Mouse (Mus musculus) limb, embryonic 14.5 days (tissue): ENCODE measurements at regions not wholly inside any gene's neighbourhood (a gene's known extent, or its start where the extent isn't known, plus 50 kb on each side); places are given as distances from the start of the nearest gene placed in this dataset.

Experiments
- ATAC-seq: fragments of 200-750 bp; cut with Nextera tagmentation; 2 replicates; pipeline ENCODE4 v1.8.0; 2017; ENCODE audit warnings: low read depth, moderate number of reproducible peaks, moderate TSS enrichment; ENCODE audit not compliant: low FRiP score
- DNase-seq: peaks from one replicate; pipeline ENCODE4 v3.0.0-alpha.2; 2015; ENCODE audit warnings: low spot score
- H3K27ac ChIP-seq: fragments of 300-500 bp; sonication (generic); replicated peaks from 2 replicates; pipeline ENCODE4 v1.5.1; 2014; ENCODE audit warnings: low read depth, mild to moderate bottlenecking, low read length, moderate library complexity, mixed read lengths
- H3K27me3 ChIP-seq: fragments of 300-500 bp; sonication (generic); 2 replicates; pipeline ENCODE4 v1.6.1; 2014; ENCODE audit warnings: low read length, mixed read lengths; ENCODE audit not compliant: control insufficient read depth, insufficient read depth
- H3K36me3 ChIP-seq: fragments of 300-500 bp; sonication (generic); 2 replicates; pipeline ENCODE4 v1.6.1; 2014; ENCODE audit warnings: mild to moderate bottlenecking, low read length, moderate library complexity, mixed read lengths; ENCODE audit not compliant: control insufficient read depth, insufficient read depth
- H3K4me1 ChIP-seq: fragments of 300-500 bp; sonication (generic); 2 replicates; pipeline ENCODE4 v1.6.1; 2014; ENCODE audit warnings: antibody characterized with exemption, low read length, mixed read lengths; ENCODE audit not compliant: control insufficient read depth, insufficient read depth
- H3K4me2 ChIP-seq: fragments of 300-500 bp; sonication (generic); replicated peaks from 2 replicates; pipeline ENCODE4 v1.6.1; 2014; ENCODE audit warnings: low read depth, mild to moderate bottlenecking, low read length, moderate library complexity; ENCODE audit not compliant: severe bottlenecking
- H3K4me3 ChIP-seq: fragments of 300-500 bp; sonication (generic); replicated peaks from 2 replicates; pipeline ENCODE4 v1.5.1; 2014; ENCODE audit warnings: low read length
- H3K9ac ChIP-seq: fragments of 300-500 bp; sonication (generic); 2 replicates; pipeline ENCODE4 v1.6.1; 2014; ENCODE audit warnings: mild to moderate bottlenecking, low read depth, low read length, moderate library complexity; ENCODE audit not compliant: severe bottlenecking
- H3K9me3 ChIP-seq: fragments of 300-500 bp; sonication (generic); 2 replicates; pipeline ENCODE4 v1.6.1; 2016; ENCODE audit warnings: low read length; ENCODE audit not compliant: control insufficient read depth
- POLR2A ChIP-seq: fragments of 200-500 bp; IDR thresholded peaks from 2 replicates; pipeline ENCODE4 v1.8.0; 2012; ENCODE audit warnings: inconsistent platforms, mild to moderate bottlenecking, moderate library complexity, borderline replicate concordance; ENCODE audit not compliant: insufficient read depth, insufficient read length; ENCODE audit errors: extremely low read depth
- WGBS: fragments of 180-500 bp; shearing (Covaris S2); extraction: QIAGEN DNeasy Blood & Tissue Kit; methylation state at CpG from one replicate; pipeline ENCODE4 v1.1.7; 2014; 5-methylcytosine and 5-hydroxymethylcytosine counted together

GRCm38 (mm10) chr2:78972288-78973117 lies 104.6 kb downstream of the Ube2e3 start:
- Histone ChIP-seq H3K27ac (no peak overlapping the region), H3K27me3 (no peaks in the 10 kb centered on the region), H3K36me3 (no peaks in the 10 kb centered on the region), H3K9me3 (no peaks in the 10 kb centered on the region), H3K4me1 (no peaks in the 10 kb centered on the region), H3K4me2 (no peak overlapping the region), H3K9ac (no peak overlapping the region), H3K4me3 (no peak overlapping the region)
- no peak for TF ChIP-seq POLR2A
- DNase-seq (no peak), ATAC-seq (no peak)
- WGBS, result 84% methylated on average over 10 of the region's 10 CpGs

GRCm38 (mm10) chr2:78973811-78974210 lies 105.9 kb downstream of the Ube2e3 start:
- H3K9ac ChIP-seq, result no peak overlapping the region
- no peaks in the 10 kb centered on the region for H3K9me3 ChIP-seq
- WGBS, result 88% methylated on average over 3 of the region's 3 CpGs
- no peak overlapping the region for H3K4me2 ChIP-seq
- H3K36me3 ChIP-seq, result no peaks in the 10 kb centered on the region
- ATAC-seq, result no peak
- TF ChIP-seq POLR2A, result no peak
- no peak overlapping the region for H3K27ac ChIP-seq
- H3K27me3 ChIP-seq, result no peaks in the 10 kb centered on the region
- H3K4me1 ChIP-seq, result no peaks in the 10 kb centered on the region
- no peak overlapping the region for H3K4me3 ChIP-seq
- no peak for DNase-seq

GRCm38 (mm10) chr2:78974683-78975392 lies 106.9 kb downstream of the Ube2e3 start:
- H3K4me2 ChIP-seq, result no peak overlapping the region
- no peak overlapping the region for H3K27ac ChIP-seq

GRCm38 (mm10) chr2:78975393-78975774 lies 107.5 kb downstream of the Ube2e3 start:
- Histone ChIP-seq H3K9me3 (no peaks in the 10 kb centered on the region), H3K27me3 (no peaks in the 10 kb centered on the region), H3K4me3 (no peak overlapping the region), H3K27ac (no peak overlapping the region), H3K36me3 (no peaks in the 10 kb centered on the region), H3K4me1 (no peaks in the 10 kb centered on the region), H3K4me2 (no peak overlapping the region), H3K9ac (no peak overlapping the region)
- TF ChIP-seq POLR2A, result no peak
- WGBS, result 88% methylated on average over 4 of the region's 4 CpGs
- DNase-seq, result no peak
- ATAC-seq, result no peak

More at GRCm38 (mm10) chr2:78974683-78975392, 106.9 kb downstream of the Ube2e3 start:
- no peaks in the 10 kb centered on the region for H3K27me3 ChIP-seq
- H3K4me3 ChIP-seq, result no peak overlapping the region
- no peak for TF ChIP-seq POLR2A
- 77% methylated on average over 2 of the region's 2 CpGs for WGBS
- no peak for ATAC-seq
- no peak for DNase-seq
- no peaks in the 10 kb centered on the region for H3K36me3 ChIP-seq
- no peaks in the 10 kb centered on the region for H3K4me1 ChIP-seq
- no peaks in the 10 kb centered on the region for H3K9me3 ChIP-seq
- no peak overlapping the region for H3K9ac ChIP-seq

GRCm38 (mm10) chr2:78976084-78976483 lies 108.2 kb downstream of the Ube2e3 start:
- no peaks in the 10 kb centered on the region for H3K9me3 ChIP-seq

More at GRCm38 (mm10) chr2:78976084-78976483, 108.2 kb downstream of the Ube2e3 start:
- DNase-seq (no peak), ATAC-seq (no peak)
- no peaks in the 10 kb centered on the region for H3K36me3 ChIP-seq
- H3K4me1 ChIP-seq, result no peaks in the 10 kb centered on the region
- no peak for TF ChIP-seq POLR2A
- 92% methylated on average over 4 of the region's 4 CpGs for WGBS
- no peak overlapping the region for H3K27ac ChIP-seq
- no peak overlapping the region for H3K4me2 ChIP-seq
- H3K9ac ChIP-seq, result no peak overlapping the region
- no peak overlapping the region for H3K4me3 ChIP-seq
- H3K27me3 ChIP-seq, result no peaks in the 10 kb centered on the region
